Mouse (Mus musculus): ENCODE measurements around the gene 1700086D15Rik.

1700086D15Rik gene

GRCm38 (mm10) chr11:65135251-65135739, 24.4 kb downstream of the 1700086D15Rik start:
- no peak for DNase-seq (ENCODE audit: low read depth)

- DNase-seq (ENCODE audit: low read depth), result no peak
These were observed 26.0 kb downstream of the 1700086D15Rik start for GRCm38 (mm10) chr11:65133661-65134060.

GRCm38 (mm10) chr11:65129110-65129509, 30.6 kb downstream of the 1700086D15Rik start:
- no peak for DNase-seq (ENCODE audit: low read depth)

GRCm38 (mm10) chr11:65128666-65129065, 31.0 kb downstream of the 1700086D15Rik start:
- DNase-seq (ENCODE audit: low read depth), result no peak

GRCm38 (mm10) chr11:65126566-65126965, 33.1 kb downstream of the 1700086D15Rik start:
- DNase-seq (ENCODE audit: low read depth), result no peak

- DNase-seq (ENCODE audit: low read depth), result no peak
These were observed 34.7 kb downstream of the 1700086D15Rik start for GRCm38 (mm10) chr11:65124913-65125418.

GRCm38 (mm10) chr11:65120276-65120675, 39.4 kb downstream of the 1700086D15Rik start:
- no peak for DNase-seq (ENCODE audit: low read depth)

- DNase-seq (ENCODE audit: low read depth), result no peak
These were observed 43.9 kb downstream of the 1700086D15Rik start for GRCm38 (mm10) chr11:65115811-65116210.

GRCm38 (mm10) chr11:65112086-65112485, 47.6 kb downstream of the 1700086D15Rik start:
- DNase-seq (ENCODE audit: low read depth), result no peak

- DNase-seq (ENCODE audit: low read depth), result no peak
These were observed 48.0 kb downstream of the 1700086D15Rik start for GRCm38 (mm10) chr11:65111651-65112050.

- no peak for DNase-seq (ENCODE audit: low read depth)
These were observed 49.6 kb downstream of the 1700086D15Rik start for GRCm38 (mm10) chr11:65110058-65110457.

GRCm38 (mm10) chr11:65107734-65108171, 51.9 kb downstream of the 1700086D15Rik start:
- no peak for DNase-seq (ENCODE audit: low read depth)

GRCm38 (mm10) chr11:65107151-65107550, 52.5 kb downstream of the 1700086D15Rik start:
- no peak for DNase-seq (ENCODE audit: low read depth)

- no peak for DNase-seq (ENCODE audit: low read depth)
These were observed 55.6 kb downstream of the 1700086D15Rik start for GRCm38 (mm10) chr11:65104076-65104475.
